Mouse (Mus musculus) forebrain, embryonic 15.5 days (tissue): ENCODE results near the gene Nacc1. TPM values are rescaled to one million over a fixed set of nuclear protein-coding genes. Genes with fewer than 3 reads are reported as not detected.
A peak's percentile ranks its signal among the peaks of the same experiment; 100 is the strongest.

Experiments
- ATAC-seq: fragments of 200-750 bp; cut with Nextera tagmentation; replicated peaks from 2 replicates; pipeline ENCODE4 v1.8.0; 2017; ENCODE audit warnings: mild to moderate bottlenecking, moderate TSS enrichment, moderate library complexity
- H3K27ac ChIP-seq: fragments of 300-500 bp; sonication (generic); replicated peaks from 2 replicates; pipeline ENCODE4 v1.5.1; 2015; ENCODE audit warnings: mild to moderate bottlenecking, inconsistent platforms
- H3K27me3 ChIP-seq: fragments of 300-500 bp; sonication (generic); 2 replicates; pipeline ENCODE4 v1.6.1; 2015; ENCODE audit warnings: inconsistent platforms
- H3K36me3 ChIP-seq: fragments of 300-500 bp; sonication (generic); 2 replicates; pipeline ENCODE4 v1.6.1; 2015; ENCODE audit warnings: mild to moderate bottlenecking, inconsistent platforms
- H3K4me1 ChIP-seq: fragments of 300-500 bp; sonication (generic); 2 replicates; pipeline ENCODE4 v1.6.1; 2015; ENCODE audit warnings: inconsistent platforms
- H3K4me2 ChIP-seq: fragments of 300-500 bp; sonication (generic); replicated peaks from 2 replicates; pipeline ENCODE4 v1.6.1; 2015; ENCODE audit warnings: mild to moderate bottlenecking, inconsistent platforms
- H3K4me3 ChIP-seq: fragments of 300-500 bp; sonication (generic); 2 replicates; pipeline ENCODE4 v1.5.1; 2015; ENCODE audit warnings: mild to moderate bottlenecking, inconsistent platforms
- H3K9ac ChIP-seq: fragments of 300-500 bp; sonication (generic); replicated peaks from 2 replicates; pipeline ENCODE4 v1.6.1; 2015; ENCODE audit warnings: mild to moderate bottlenecking, inconsistent platforms
- H3K9me3 ChIP-seq: fragments of 300-500 bp; sonication (generic); 2 replicates; pipeline ENCODE4 v1.6.1; 2016; ENCODE audit warnings: inconsistent platforms
- WGBS: fragments of 180-500 bp; shearing (Covaris S2); methylation state at CpG from one replicate; pipeline ENCODE4 v1.1.7; 2015; ENCODE audit warnings: mixed read lengths; 5-methylcytosine and 5-hydroxymethylcytosine counted together
- polyA plus RNA-seq: library from polyadenylated mRNA; unstranded; fragments of >200 nt; fragmentation: Nextera tagmentation; extraction: Ambion mirVana; gene quantifications from 2 replicates; pipeline ENCODE4 v1.2.1, GENCODE M21; 2015

Gene Nacc1
- polyA plus RNA-seq, 1 experiment from 2014 or later: 15.5 TPM

DNA sequence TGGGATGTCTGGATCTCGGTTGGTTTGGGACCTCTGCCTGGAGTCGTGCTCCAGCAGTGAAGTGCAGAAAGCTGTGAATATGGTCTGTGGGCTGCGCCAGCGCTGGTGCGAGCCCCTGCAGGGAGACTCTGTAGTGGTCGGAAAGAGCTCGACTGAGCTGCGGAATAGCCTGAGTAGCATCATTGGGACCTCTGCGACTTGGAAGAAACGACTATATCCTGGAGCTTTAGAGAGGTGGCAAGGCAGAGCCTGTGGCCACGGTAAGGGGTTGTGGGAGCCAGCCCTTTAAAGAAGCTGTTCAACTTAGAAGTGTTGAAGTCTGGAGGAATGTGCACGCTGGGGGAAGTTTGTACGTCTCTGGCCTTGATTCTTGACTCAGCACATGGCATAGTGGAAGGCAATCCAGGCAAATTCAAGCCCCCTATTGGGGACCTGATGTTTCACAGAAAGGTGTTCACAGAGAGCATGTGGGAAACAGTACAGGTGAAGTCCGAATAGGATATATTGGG is 22.2 kb downstream of the Nacc1 start:
- Histone ChIP-seq H3K4me1 (peaks cover 40% of the 10 kb centered on the region), H3K27ac (peak overlapping the region; percentile 91), H3K27me3 (no peaks in the 10 kb centered on the region), H3K4me3 (peak overlapping the region; percentile 70), H3K36me3 (peaks cover 10% of the 10 kb centered on the region), H3K9me3 (no peaks in the 10 kb centered on the region), H3K4me2 (peak overlapping the region; percentile 89), H3K9ac (peak overlapping the region; percentile 77)
- 2% methylated on average over 14 of the region's 14 CpGs for whole genome bisulfite sequencing
- no peak for ATAC-seq

GRCm38 (mm10) chr8:84664566-84665384 is 22.9 kb downstream of the Nacc1 start:
- Histone ChIP-seq H3K4me2 (peak overlapping the region; percentile 89), H3K4me3 (peak overlapping the region; percentile 70), H3K27me3 (no peaks in the 10 kb centered on the region), H3K36me3 (0 out of 2 replicates have a peak, but pooled peaks cover 4% of the 10 kb centered on the region), H3K4me1 (peaks cover 47% of the 10 kb centered on the region), H3K9me3 (no peaks in the 10 kb centered on the region), H3K27ac (peak overlapping the region; percentile 91), H3K9ac (peak overlapping the region; percentile 77)
- ATAC-seq: peak; percentile 63
- under 1% methylated on average over 29 of the region's 29 CpGs for WGBS

DNA sequence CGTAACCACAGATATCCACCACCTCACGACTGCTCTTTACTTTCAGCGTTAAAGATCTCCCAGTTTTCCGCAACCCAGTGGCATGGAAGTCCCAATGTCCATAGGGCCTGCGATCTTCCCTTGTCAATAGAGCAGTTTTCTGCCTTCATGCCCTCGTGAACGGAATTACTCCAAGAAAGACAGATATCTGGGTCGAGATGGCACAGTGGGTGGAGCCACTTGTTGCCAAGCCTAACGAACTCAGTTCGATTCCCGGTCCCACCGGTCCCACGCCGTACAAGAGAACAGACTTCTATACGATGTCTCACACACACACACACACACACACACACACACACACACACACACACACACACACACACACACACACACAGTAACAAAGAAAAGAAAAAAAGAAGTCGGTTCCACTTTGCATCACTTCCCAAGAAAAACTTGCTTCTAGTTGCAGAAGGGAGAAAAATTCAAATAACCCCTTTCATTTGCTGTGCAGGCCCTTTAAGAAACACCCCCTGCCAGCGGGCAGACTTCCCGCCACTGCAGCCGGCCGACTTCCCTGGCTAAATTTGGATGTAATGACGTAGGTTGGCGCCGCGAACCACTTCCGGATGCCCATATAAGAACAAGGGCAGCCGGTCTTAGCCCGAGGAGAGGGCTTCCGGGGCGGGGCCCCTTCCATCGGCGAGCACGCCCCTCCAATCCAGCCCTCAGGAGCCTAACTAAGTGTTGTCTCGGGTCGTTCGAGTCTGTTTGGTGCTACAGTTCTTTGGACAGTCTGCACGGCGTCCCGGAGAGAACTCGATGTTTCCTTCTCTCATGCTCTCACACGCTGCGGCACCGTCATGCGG is 24.0 kb downstream of the Nacc1 start:
- H3K4me2 ChIP-seq: peak overlapping the region; percentile 89
- H3K4me3 ChIP-seq: peak overlapping the region; percentile 70
- H3K9ac ChIP-seq: peak overlapping the region; percentile 77
- ATAC-seq: peak; percentile 84
- H3K9me3 ChIP-seq: no peaks in the 10 kb centered on the region
- H3K27ac ChIP-seq: peak overlapping the region; percentile 91
- WGBS: 4% methylated on average over 43 of the region's 43 CpGs
- 0 out of 2 replicates have a peak, but pooled peaks cover 4% of the 10 kb centered on the region for H3K36me3 ChIP-seq
- peaks cover 50% of the 10 kb centered on the region for H3K4me1 ChIP-seq
- H3K27me3 ChIP-seq: no peaks in the 10 kb centered on the region

DNA sequence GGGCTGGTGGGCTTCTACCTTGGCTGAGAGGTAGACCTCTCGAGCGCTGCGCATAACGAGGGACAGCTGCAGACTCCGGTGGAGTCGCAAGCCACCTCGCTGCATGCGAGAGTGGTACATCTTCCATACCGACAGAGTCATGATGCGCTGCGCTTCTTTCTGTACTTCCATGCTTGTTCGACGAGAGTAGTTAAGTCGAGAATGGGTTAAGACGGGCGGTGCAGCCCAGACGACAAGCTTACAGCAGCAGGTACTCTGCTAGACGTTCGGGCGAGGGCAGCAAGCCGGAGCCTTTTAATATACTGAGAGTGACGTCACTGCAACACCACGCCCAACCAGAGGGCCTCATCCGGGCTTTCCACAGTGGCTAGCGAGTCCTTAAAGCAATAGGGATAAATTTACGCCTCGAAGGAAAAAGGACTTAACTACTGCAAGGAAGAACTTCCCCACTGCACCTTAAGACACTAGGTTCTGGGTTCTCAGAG is 25.0 kb downstream of the Nacc1 start, which contains the start of gene Ier2:
Gene Ier2, minus strand, starts transcription at position 272 of the 485 bp plus-strand sequence.
- WGBS: under 1% methylated on average over 27 of the region's 27 CpGs
- H3K4me1 ChIP-seq: peaks cover 50% of the 10 kb centered on the region
- peak within 1 kb of the TSS; percentile 89 for H3K4me2 ChIP-seq
- peak within 1 kb of the TSS; percentile 91 for H3K27ac ChIP-seq
- ATAC-seq: peak; percentile 84
- no peaks in the 10 kb centered on the region for H3K9me3 ChIP-seq
- H3K4me3 ChIP-seq: peak within 1 kb of the TSS; percentile 70
- no peaks in the 10 kb centered on the region for H3K36me3 ChIP-seq
- no peaks in the 10 kb centered on the region for H3K27me3 ChIP-seq
- peak within 1 kb of the TSS; percentile 74 for H3K9ac ChIP-seq

DNA sequence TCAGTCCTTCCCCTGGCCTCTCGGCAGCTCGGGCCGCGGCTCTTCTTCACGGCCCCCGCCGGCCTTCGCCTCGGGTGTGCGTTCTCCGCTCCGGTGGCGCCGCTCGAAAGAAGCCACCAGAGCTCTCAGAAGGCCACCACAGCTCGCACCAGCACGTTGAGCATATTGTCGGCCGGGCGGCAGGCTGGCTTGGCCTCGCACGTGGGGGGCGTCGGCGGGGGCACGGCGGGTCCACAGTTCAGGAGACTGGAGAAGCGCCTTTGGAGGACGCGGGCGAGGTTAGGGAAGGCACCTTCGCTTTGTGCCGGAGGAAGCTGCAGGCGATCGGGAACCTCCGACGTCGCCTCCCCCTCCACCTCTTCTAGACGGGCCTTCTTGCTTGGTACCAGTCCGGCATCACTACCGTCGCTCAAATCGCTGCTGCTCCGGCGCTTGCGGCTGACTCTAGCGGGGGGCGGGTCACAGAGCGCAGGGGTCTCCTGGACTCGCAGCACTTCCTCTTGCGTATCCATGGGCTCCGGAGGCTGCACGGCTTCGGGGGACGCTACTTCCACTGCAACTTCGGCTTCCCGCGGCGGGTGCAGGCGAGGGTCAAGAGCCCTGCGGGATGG is 25.6 kb downstream of the Nacc1 start:
- H3K27me3 ChIP-seq: no peaks in the 10 kb centered on the region
- H3K36me3 ChIP-seq: no peaks in the 10 kb centered on the region
- no peaks in the 10 kb centered on the region for H3K9me3 ChIP-seq
- WGBS: under 1% methylated on average over 61 of the region's 61 CpGs
- H3K27ac ChIP-seq: peak overlapping the region; percentile 91
- peak overlapping the region; percentile 74 for H3K9ac ChIP-seq
- peak; percentile 2; the same call in 1 of the 2 replicates for ATAC-seq
- H3K4me3 ChIP-seq: peak overlapping the region; percentile 70
- H3K4me1 ChIP-seq: peaks cover 50% of the 10 kb centered on the region
- peak overlapping the region; percentile 89 for H3K4me2 ChIP-seq

GRCm38 (mm10) chr8:84661458-84661871 is 26.2 kb downstream of the Nacc1 start:
- H3K4me1 ChIP-seq: peaks cover 55% of the 10 kb centered on the region
- no peak for ATAC-seq
- under 1% methylated on average over 24 of the region's 24 CpGs for WGBS

GRCm38 (mm10) chr8:84660819-84661457 is 26.7 kb downstream of the Nacc1 start:
- peak overlapping the region; percentile 74 for H3K9ac ChIP-seq
- ATAC-seq: no peak
- WGBS: 1% methylated on average over 20 of the region's 20 CpGs
- no peaks in the 10 kb centered on the region for H3K36me3 ChIP-seq
- 0 out of 2 replicates have a peak overlapping the region, but pooled peaks have one; percentile 91 for H3K27ac ChIP-seq
- H3K9me3 ChIP-seq: no peaks in the 10 kb centered on the region
- H3K4me2 ChIP-seq: peak overlapping the region; percentile 89
- H3K27me3 ChIP-seq: no peaks in the 10 kb centered on the region
- H3K4me3 ChIP-seq: peak overlapping the region; percentile 70
- peaks cover 58% of the 10 kb centered on the region for H3K4me1 ChIP-seq

More at GRCm38 (mm10) chr8:84661458-84661871, 26.2 kb downstream of the Nacc1 start:
- no peaks in the 10 kb centered on the region for H3K27me3 ChIP-seq
- H3K4me3 ChIP-seq: peak overlapping the region; percentile 70
- no peaks in the 10 kb centered on the region for H3K9me3 ChIP-seq
- no peaks in the 10 kb centered on the region for H3K36me3 ChIP-seq
- peak overlapping the region; percentile 74 for H3K9ac ChIP-seq
- peak overlapping the region; percentile 91 for H3K27ac ChIP-seq
- H3K4me2 ChIP-seq: peak overlapping the region; percentile 89

DNA sequence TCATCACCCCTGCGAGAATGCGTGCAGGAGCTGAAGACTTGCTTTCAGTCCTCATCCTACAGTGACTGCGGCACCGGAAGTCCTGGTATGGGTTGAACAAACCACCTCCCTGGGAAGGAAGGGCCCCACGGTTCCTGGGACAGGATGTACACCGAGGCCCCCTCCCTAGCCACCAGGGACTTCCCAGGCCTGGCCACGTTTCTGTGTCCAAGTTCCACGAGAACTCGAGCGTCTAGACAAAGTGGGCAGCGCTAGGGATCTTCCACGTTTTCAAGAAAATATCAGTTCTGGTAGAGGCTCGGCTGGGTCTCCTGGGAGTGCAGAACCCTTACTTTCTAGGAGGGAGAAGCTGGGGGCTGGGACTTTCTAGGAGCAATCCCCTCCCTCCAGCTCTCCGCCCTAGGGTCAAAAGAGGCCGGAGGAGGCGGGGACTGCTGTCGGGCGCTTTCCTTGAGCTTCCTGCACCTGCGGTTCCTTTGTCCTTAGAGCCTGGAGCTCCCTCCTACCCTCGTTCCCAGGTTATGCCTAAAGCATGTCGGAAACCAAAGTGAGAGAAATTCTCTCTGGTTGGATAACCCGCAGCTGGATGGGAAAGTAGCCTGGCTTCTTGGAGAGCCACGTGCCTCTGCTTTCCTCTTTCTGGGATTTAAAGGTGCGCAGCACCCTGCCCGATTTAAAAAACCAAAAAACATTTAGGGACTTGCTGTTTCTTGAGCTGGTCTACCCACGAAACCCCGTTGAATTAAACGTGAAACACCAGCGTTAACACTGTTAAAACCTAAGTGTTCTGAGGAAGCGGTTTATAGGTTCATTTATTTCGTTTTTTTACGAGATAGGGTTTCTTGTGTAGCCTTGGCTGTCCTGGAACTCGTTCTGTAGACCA is 27.5 kb downstream of the Nacc1 start:
- H3K27ac ChIP-seq: peak overlapping the region; percentile 32; the same call in 1 of the 2 replicates
- peak overlapping the region; percentile 70 for H3K4me3 ChIP-seq
- H3K9me3 ChIP-seq: no peaks in the 10 kb centered on the region
- peak overlapping the region; percentile 89 for H3K4me2 ChIP-seq
- ATAC-seq: no peak
- H3K9ac ChIP-seq: peak overlapping the region; percentile 74
- H3K36me3 ChIP-seq: no peaks in the 10 kb centered on the region
- H3K4me1 ChIP-seq: peaks cover 58% of the 10 kb centered on the region
- H3K27me3 ChIP-seq: no peaks in the 10 kb centered on the region
- WGBS: 4% methylated on average over 33 of the region's 33 CpGs

DNA sequence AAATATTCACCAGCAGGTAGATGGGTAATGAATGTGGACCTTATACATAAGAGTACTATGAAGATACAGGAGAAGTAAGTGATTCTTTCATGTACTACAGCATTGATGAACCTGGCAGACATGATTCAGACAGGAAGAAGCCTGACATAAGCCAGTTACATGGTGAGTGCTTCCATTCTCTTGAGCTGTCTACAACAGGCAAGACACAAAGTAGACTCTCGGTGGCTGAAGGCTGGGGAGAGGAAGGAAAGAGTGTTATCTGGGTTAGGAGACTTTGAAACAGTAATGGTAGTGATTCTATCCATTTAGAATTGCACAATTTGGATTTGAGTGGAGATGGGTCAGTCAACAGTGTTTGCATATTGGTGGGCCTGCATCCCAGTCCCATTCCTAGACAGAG is 28.7 kb downstream of the Nacc1 start:
- Histone ChIP-seq H3K9ac (no peak overlapping the region), H3K4me1 (peaks cover 60% of the 10 kb centered on the region), H3K36me3 (no peaks in the 10 kb centered on the region), H3K27ac (no peak overlapping the region), H3K4me3 (no peak overlapping the region), H3K9me3 (no peaks in the 10 kb centered on the region), H3K27me3 (no peaks in the 10 kb centered on the region), H3K4me2 (no peak overlapping the region)
- WGBS: 48% methylated on average over 1 of the region's 1 CpGs
- no peak for ATAC-seq

DNA sequence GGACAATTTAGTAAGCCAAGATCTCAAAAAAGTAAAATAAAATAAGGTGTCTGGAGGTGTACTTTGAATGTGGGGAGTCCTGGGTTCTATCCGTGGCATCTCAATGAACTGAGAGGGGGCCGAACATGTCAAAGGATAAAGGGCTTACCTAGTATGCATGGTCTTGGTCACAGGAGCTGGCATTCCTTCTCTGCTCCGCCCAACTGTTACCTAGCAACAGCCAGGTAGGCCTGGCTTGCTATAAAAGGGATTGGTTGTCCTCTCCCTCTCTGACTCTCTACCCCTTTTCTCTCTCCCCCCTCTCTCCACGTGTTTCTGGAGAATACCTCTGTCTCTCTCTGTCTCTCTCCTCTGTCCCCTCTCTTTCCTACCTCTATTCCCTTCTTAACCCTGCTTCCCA is 30.0 kb downstream of the Nacc1 start:
- no peak overlapping the region for H3K4me2 ChIP-seq
- H3K27ac ChIP-seq: no peak overlapping the region
- H3K4me1 ChIP-seq: peaks cover 51% of the 10 kb centered on the region
- no peak for ATAC-seq
- 52% methylated on average over 4 of the region's 4 CpGs for WGBS
- no peak overlapping the region for H3K4me3 ChIP-seq
- H3K36me3 ChIP-seq: no peaks in the 10 kb centered on the region
- no peaks in the 10 kb centered on the region for H3K9me3 ChIP-seq
- no peak overlapping the region for H3K9ac ChIP-seq
- no peaks in the 10 kb centered on the region for H3K27me3 ChIP-seq
